Mouse (Mus musculus) kidney, postnatal 0 days (tissue): ENCODE data around the gene Lcp1. TPM values are rescaled to one million over a fixed set of nuclear protein-coding genes. Genes with fewer than 3 reads are reported as not detected.

Experiments used
- ATAC-seq: fragments of 200-750 bp; cut with Nextera tagmentation; replicated peaks from 2 replicates; pipeline ENCODE4 v1.8.0; 2017; ENCODE audit warnings: low read depth, moderate number of reproducible peaks, moderate TSS enrichment, moderate library complexity; ENCODE audit not compliant: low FRiP score
- DNase-seq: peaks from one replicate; pipeline ENCODE4 v3.0.0-alpha.2; 2016; ENCODE audit warnings: low spot score
- H3K27ac ChIP-seq: fragments of 300-500 bp; sonication (generic); 2 replicates; pipeline ENCODE4 v1.5.1; 2014; ENCODE audit warnings: mild to moderate bottlenecking
- H3K27me3 ChIP-seq: fragments of 300-500 bp; sonication (generic); 2 replicates; pipeline ENCODE4 v1.6.1; 2014; ENCODE audit warnings: low read length, mixed read lengths; ENCODE audit not compliant: insufficient read depth
- H3K36me3 ChIP-seq: fragments of 300-500 bp; sonication (generic); 2 replicates; pipeline ENCODE4 v1.6.1; 2014; ENCODE audit warnings: low read length, mixed read lengths; ENCODE audit not compliant: insufficient read depth
- H3K4me1 ChIP-seq: fragments of 300-500 bp; sonication (generic); replicated peaks from 2 replicates; pipeline ENCODE4 v1.6.1; 2014; ENCODE audit warnings: antibody characterized with exemption, low read length, mixed read lengths; ENCODE audit not compliant: insufficient read depth
- H3K4me2 ChIP-seq: fragments of 300-500 bp; sonication (generic); 2 replicates; pipeline ENCODE4 v1.6.1; 2014; ENCODE audit warnings: mild to moderate bottlenecking, low read length, moderate library complexity, mixed read lengths
- H3K4me3 ChIP-seq: fragments of 300-500 bp; sonication (generic); replicated peaks from 2 replicates; pipeline ENCODE4 v1.5.1; 2014; ENCODE audit warnings: low read depth, low read length
- H3K9ac ChIP-seq: fragments of 300-500 bp; sonication (generic); 2 replicates; pipeline ENCODE4 v1.6.1; 2014; ENCODE audit warnings: low read depth, low read length
- H3K9me3 ChIP-seq: fragments of 300-500 bp; sonication (generic); replicated peaks from 2 replicates; pipeline ENCODE4 v1.6.1; 2016; ENCODE audit warnings: low read length, inconsistent platforms, mixed read lengths
- CTCF ChIP-seq: IDR thresholded peaks from 2 replicates; pipeline ENCODE4 v1.5.1; 2016; ENCODE audit warnings: antibody characterized with exemption, low read depth, mild to moderate bottlenecking, moderate library complexity
- WGBS: fragments of 180-500 bp; shearing (Covaris S2); extraction: QIAGEN DNeasy Blood & Tissue Kit; methylation state at CpG from one replicate; pipeline ENCODE4 v1.1.7; 2014; 5-methylcytosine and 5-hydroxymethylcytosine counted together
- polyA plus RNA-seq: library from polyadenylated mRNA; unstranded; fragments of >200 nt; fragmentation: Nextera tagmentation; extraction: Ambion mirVana; gene quantifications from 2 replicates; pipeline ENCODE4 v1.2.1, GENCODE M21; 2015

Gene Lcp1
- polyA plus RNA-seq, 1 experiment from 2014 or later: 14.1 TPM

DNA sequence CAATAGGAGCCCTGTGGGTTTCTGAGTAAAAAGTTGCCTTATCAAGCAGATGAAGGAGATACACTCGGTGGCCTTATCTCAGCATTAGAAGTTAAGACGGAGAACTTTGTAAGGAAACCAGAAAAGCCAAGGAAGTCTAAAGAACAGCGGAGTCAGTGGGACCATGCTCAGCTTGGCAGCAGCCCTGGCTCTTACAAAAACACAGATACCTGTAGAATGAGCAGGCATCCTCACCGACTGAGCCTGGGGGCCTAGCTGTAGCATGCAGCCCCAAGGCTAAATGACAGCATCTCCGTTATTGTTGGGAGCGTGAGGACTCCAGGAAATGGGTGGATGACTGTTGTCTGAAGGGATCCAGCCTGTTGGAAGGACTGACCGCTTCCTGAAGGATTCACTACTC is 44.9 kb downstream of the Lcp1 start:
- no peak for TF ChIP-seq CTCF
- Histone ChIP-seq H3K27me3 (no peaks in the 10 kb centered on the region), H3K4me3 (no peak overlapping the region), H3K4me2 (no peak overlapping the region), H3K9me3 (no peaks in the 10 kb centered on the region), H3K36me3 (no peaks in the 10 kb centered on the region), H3K9ac (no peak overlapping the region), H3K27ac (no peak overlapping the region), H3K4me1 (no peaks in the 10 kb centered on the region)
- DNase-seq (no peak), ATAC-seq (no peak)
- WGBS: 75% methylated on average over 7 of the region's 7 CpGs

GRCm38 (mm10) chr14:75176425-75177045 is 45.6 kb downstream of the Lcp1 start:
- H3K36me3 ChIP-seq: no peaks in the 10 kb centered on the region
- no peaks in the 10 kb centered on the region for H3K9me3 ChIP-seq
- WGBS: 58% methylated on average over 4 of the region's 4 CpGs
- no peak overlapping the region for H3K4me2 ChIP-seq
- no peaks in the 10 kb centered on the region for H3K27me3 ChIP-seq
- no peaks in the 10 kb centered on the region for H3K4me1 ChIP-seq
- no peak overlapping the region for H3K4me3 ChIP-seq
- DNase-seq (peak; percentile 27), ATAC-seq (no peak)
- no peak for TF ChIP-seq CTCF
- no peak overlapping the region for H3K9ac ChIP-seq
- no peak overlapping the region for H3K27ac ChIP-seq

GRCm38 (mm10) chr14:75177400-75177799 is 46.5 kb downstream of the Lcp1 start:
- H3K4me3 ChIP-seq: no peak overlapping the region
- no peak overlapping the region for H3K9ac ChIP-seq
- no peak for TF ChIP-seq CTCF
- no peak overlapping the region for H3K4me2 ChIP-seq
- H3K27me3 ChIP-seq: no peaks in the 10 kb centered on the region
- H3K4me1 ChIP-seq: no peaks in the 10 kb centered on the region
- H3K27ac ChIP-seq: no peak overlapping the region
- no peaks in the 10 kb centered on the region for H3K9me3 ChIP-seq
- ATAC-seq (no peak), DNase-seq (no peak)
- H3K36me3 ChIP-seq: no peaks in the 10 kb centered on the region
- 79% methylated on average over 3 of the region's 3 CpGs for WGBS

- TF ChIP-seq CTCF: no peak
- H3K9me3 ChIP-seq: no peaks in the 10 kb centered on the region
- no peaks in the 10 kb centered on the region for H3K36me3 ChIP-seq
- H3K4me3 ChIP-seq: no peak overlapping the region
- no peak overlapping the region for H3K4me2 ChIP-seq
- DNase-seq: no peak
- H3K4me1 ChIP-seq: no peaks in the 10 kb centered on the region
- no peak overlapping the region for H3K9ac ChIP-seq
- ATAC-seq: no peak
- WGBS: 77% methylated on average over 14 of the region's 14 CpGs
- H3K27me3 ChIP-seq: no peaks in the 10 kb centered on the region
- no peak overlapping the region for H3K27ac ChIP-seq
Measured at GRCm38 (mm10) chr14:75178384-75178793, 47.5 kb downstream of the Lcp1 start.

DNA sequence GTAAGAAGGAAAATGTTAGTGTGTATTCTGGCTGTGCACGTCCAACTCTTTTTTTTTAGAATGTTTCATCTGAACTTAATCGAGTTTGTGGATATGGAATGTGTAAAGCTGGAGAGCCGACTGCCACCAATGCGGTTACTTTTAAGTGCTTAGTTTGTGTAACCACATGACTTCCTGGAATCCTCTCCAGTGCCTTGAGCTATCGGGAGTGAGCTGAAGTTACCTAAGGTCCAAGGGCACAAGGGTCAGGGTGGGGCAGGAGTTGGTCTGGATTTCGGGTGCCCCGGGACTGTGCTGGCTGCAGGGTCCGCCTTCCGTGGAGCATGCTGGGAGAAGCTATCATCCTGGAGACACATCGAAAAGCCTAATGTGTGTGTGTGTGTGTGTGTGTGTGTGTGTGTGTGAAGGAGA is 47.9 kb downstream of the Lcp1 start:
- no peak overlapping the region for H3K9ac ChIP-seq
- no peak for TF ChIP-seq CTCF
- ATAC-seq (no peak), DNase-seq (no peak)
- WGBS: 77% methylated on average over 10 of the region's 10 CpGs
- no peaks in the 10 kb centered on the region for H3K27me3 ChIP-seq
- no peaks in the 10 kb centered on the region for H3K9me3 ChIP-seq
- H3K4me1 ChIP-seq: no peaks in the 10 kb centered on the region
- H3K4me3 ChIP-seq: no peak overlapping the region
- H3K36me3 ChIP-seq: no peaks in the 10 kb centered on the region
- no peak overlapping the region for H3K27ac ChIP-seq
- H3K4me2 ChIP-seq: no peak overlapping the region

- no peak overlapping the region for H3K9ac ChIP-seq
- TF ChIP-seq CTCF: no peak
- no peak overlapping the region for H3K27ac ChIP-seq
- 81% methylated on average over 20 of the region's 20 CpGs for WGBS
- DNase-seq (no peak), ATAC-seq (no peak)
- H3K4me2 ChIP-seq: 0 out of 2 replicates have a peak overlapping the region, but pooled peaks have one; percentile 2
- H3K4me3 ChIP-seq: no peak overlapping the region
- H3K27me3 ChIP-seq: no peaks in the 10 kb centered on the region
- H3K9me3 ChIP-seq: no peaks in the 10 kb centered on the region
- H3K4me1 ChIP-seq: no peaks in the 10 kb centered on the region
- H3K36me3 ChIP-seq: no peaks in the 10 kb centered on the region
Measured at GRCm38 (mm10) chr14:75179255-75179963, 48.5 kb downstream of the Lcp1 start.
